Mouse (Mus musculus) spleen, postnatal 10 days (tissue): ENCODE measurements at regions not wholly inside any gene's neighbourhood (a gene's known extent, or its start where the extent isn't known, plus 50 kb on each side); places are given as distances from the start of the nearest gene placed in this dataset.

ENCODE experiments used
- DNase-seq, 2 experiments: peaks; one replicate each; pipeline ENCODE4 v3.0.0; 2021 to 2022; ENCODE audit warnings: low spot score in 2 of 2

DNA sequence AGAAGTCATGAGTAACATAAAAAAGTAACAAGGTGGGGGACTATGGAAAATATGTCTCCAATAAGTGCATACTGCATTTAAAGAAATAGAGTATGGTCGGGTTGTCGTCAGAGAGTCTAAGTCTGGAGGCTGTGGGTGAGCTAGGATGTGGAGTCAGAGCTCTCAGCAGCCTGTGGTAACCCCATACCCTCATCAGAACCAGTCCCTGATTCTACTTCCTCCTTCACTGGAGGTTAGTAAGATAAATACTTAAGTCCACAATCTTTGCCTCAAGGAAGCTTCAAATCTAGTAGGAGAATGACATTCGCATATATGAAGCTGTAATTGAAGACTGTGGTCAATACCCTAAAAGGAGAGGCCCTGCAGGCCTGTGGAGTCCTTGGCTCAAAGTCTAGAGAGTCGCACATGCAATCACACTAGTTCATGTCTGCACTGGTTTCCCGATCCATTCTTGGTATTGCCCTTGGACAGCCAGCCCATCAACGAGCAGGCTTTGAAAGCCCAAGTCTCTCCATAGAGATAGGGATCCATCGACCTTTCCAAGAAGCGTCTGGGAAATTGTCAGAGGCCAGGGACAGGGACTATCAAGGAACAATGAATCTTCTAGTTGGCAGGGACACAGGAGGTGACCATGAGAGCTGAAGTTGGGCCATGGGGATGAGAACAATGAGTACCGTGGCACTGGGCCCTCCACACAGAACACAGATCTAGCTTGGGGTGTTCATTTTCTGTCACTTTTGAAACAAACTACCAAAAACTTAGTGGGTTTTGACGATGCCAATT lies 200.3 kb downstream of the Zfp36l1 start:
- no peak for DNase-seq

DNA sequence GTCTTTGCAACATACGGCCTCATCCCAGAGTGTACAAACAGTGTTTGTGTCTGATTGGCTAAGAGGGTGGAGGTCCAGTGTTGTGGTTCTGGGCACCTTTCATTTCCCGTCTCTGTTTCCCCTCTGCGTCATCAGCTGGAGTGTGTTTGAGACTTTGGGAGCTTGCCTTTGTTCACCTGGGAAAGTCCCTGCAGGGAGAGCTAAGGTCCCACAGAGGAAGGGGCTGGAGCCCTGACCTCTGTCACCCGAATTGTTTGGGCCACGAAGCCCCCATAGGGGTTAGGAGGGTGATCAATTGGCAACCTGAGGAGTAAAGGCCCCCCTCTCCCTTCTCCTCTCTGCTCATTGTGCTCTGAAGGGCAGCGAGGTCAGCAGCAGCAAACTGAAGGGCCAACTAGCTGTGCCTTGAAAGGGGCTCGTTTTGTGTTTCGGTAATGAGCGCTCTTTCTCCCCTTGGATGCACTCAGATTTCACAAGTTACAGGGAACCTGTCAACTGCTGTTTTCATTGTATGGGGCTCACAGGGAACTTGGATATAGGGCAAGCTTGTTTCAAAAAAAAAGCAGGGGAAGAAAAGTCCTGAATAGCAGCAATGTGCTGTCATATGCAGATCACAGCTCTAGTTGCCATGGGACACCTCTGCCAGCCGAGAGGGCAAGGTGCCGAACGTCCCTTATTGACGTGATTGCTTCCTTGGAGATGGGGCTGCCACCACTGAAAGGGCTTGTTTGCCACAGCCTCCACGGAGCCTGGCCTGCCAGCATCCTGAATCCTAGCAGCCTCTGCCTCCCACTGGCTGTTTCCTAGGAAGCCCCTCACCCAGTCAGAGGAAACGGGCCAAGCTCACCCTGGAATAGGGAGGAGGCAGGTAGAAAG lies 201.7 kb downstream of the Zfp36l1 start:
- no peak for DNase-seq

DNA sequence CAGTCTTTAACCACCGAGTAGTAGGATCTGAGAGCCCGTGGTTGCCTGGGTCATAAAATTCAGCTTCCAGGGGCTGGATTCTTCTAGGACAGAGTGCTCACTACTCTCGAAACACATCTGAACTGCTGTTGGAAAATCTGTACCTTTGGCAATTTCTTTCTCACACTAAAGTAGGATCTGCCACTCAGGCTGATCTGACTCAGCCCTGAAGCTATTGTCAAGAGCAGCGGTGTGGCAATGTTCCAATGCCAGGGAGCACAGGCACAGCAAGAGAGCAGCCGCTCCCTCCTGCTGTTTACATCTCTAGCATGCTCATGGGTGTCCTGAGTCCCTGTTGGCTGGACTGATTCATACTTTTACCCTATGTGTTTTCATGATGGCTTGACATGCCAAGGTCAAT lies 205.2 kb downstream of the Zfp36l1 start:
- no peak for DNase-seq

DNA sequence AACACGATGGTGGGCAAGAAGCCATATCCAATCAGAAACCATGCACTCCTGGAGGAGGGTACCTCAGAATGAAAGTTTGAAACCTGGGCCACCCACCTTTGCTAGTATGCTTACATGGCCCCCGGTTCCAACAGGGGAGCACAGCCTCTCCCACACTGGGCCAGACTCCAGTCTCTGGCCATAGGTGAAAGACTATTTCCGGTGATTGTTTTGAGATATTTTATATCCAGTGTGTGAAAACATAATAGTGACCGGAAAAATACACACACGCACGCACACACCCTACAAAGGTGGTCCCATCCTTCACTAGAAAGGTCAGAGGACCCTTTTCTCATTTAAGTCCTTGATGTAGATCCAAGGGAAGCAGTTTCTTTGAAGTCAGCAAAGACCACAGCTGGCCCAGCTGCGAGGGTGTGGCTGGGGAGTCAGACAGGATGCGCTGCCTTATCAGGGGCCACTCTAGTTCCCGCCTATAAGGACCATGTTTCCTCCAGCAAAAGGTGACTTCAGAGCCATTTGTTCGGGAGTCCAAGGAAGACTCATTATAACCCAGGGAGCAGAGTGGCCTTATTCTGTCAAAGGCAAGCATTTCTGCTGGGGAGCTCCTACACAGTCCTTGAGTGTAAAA lies 206.0 kb downstream of the Zfp36l1 start:
- peak in 1 of 2 experiments; percentile 45 for DNase-seq

DNA sequence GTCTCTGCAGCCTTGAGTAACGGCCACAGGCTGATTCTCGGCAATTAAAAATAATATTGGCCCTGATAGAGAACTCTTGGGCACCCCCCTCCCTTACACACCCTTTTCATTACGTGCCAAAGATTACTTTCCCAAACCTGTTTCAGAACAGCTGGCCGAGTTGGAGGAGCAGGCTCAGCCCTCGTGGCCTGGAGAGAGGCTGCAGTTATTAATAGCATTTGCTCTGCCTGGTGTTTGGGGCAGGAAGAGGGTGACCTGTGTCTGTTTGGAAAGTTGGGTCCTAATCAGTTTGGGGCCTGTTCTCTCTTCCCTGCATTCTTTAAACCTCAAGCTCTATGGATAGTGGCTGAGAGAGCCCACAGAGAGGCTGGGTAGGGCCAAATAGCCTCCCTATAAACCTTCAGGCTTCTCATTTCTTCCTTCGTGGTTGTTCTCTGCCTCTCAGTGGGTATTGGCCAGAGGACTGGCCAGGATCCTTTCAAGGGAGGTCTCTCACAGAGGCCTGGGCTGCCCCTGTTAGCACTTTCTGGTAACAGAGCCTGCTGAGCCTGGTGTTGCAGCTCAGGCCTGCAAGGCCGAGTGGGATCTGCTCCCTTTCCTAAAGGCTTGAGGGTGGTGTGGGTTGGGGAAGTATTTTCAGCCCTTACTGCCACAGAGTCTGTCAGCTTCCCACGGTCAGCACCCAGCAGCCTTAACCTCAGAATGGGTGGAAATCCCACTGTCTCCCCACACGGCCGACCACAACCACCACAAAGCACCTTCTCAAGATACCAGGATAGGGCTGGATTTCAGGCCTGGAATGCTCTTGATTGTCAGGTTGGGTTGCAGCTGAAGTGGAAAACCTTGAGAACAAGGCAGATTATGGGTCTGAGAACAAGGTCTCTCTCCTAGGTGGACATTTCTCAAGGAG lies 206.7 kb downstream of the Zfp36l1 start:
- DNase-seq, result no peak

DNA sequence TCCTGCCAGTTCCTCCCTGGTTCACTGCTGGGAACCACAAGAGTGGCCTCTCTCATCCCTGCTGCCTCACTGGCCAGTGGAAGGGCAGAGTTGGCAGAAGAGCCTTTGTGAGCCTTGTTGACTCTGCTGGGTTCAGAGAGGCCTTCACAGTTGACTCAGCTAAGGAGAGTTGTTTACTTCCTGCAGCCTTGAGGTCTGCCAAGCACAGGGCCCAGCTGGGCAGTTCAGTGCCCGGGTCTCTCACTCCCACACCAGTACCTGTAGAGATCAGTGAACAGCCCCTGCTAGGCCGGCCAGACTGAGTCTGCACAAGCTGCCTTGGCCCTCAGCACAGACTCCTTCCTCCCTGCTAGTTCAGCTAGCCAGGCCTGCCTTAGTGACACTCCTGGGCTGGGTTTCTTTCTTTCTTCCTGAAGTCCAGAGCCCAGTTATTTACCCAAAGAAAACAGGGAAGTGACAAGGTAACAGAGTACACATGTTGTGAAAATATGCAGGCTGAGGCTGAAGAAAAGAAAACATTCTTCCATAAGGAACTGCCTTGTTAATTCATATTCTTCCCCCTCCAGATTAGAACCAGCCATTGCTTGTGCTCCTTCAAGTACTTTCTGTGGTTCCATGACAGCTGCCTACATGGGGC lies 207.8 kb downstream of the Zfp36l1 start:
- peak in 1 of 2 experiments; percentile 25 for DNase-seq

DNA sequence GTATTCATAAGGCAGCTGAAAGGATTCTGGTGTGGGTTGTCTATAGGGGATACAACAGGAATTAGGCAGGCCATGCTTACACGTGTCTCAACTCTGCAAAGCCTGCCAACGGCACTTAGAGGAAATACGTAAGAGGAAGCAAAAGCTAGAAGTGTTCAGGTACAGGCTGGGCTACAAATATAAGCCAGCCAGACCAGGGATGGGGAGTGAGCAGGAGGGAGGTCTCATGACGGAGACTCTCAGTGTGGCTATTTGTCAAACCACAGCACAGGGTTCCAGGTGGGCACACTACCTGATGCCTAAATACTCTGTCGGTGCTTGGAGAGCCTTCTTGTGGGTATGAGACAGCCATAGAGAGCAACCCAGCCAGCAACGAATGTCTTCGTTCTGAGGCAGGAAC lies 210.1 kb downstream of the Zfp36l1 start:
- DNase-seq, result no peak

DNA sequence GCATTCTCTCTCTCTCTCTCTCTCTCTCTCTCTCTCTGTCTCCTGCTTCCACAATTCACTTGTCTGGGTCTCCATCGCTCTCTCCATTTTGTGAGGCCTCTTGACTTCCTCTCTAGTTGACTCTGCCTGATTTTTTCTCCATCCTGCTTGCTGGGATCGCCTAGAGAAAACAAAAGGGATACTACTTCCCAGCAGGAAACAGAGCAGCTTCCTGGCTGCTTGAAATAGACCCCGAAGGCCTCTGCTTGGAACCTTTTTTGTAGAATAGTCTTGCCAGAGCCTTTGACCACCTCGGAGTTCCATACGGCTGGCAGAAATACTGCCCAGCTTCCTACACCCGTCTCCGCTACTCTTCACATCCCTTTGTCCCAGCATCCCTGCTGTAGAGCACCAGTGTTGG lies 210.7 kb downstream of the Zfp36l1 start:
- DNase-seq, result no peak

DNA sequence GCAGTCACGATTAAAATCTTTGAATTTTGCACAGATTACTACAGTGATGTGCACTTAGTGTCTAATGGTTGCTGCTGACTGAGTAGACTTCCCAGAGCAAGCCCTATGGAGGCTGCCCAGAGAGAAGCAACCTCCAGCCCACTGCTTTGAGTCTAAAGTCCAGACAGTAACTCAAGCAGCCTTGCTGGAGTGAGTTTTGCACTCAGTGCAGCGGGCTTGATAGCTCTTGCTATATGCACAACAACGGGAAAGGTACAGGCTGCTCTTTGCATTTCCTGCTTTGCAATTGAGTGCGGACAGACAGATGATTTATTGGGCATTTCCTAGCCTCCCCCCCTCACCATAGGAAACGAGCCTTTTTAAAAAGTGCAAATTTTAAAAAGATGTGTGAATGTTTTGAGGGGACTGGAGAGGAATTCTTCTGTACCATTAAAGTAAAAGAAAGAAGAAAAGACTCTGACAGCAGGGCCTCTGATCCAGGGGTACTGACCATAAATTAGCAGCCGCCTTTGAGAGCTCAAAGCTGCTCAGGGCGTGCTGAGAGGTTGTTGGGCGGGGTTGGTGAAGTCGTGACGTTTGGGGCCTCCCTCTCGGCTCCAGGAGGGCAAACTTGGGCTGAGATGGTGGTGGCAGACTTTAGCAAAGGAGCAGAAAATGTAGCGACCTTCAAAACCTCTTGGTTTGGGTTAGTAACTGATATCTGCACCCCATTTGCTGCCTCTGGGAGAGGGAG lies 214.4 kb downstream of the Zfp36l1 start:
- peak in 1 of 2 experiments; percentile 41 for DNase-seq

DNA sequence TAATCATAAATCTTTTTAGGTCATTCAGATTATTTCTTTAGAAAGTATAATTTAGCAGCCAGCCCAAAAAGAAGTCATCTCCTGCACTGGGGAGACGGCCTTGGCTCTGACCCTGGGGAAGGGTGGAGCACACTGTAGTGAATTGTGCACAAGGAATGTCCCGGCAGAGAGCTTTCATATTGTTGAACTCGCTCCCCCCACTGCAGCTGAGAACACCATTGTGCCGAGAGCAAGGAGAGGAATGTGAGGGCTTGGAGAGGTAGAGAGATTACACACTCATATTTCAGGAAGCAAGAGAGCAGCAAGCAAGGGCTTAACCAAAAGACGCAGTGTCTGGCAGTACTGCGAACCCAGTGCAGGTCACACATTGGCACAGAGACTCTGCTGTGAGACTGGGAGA lies 216.8 kb downstream of the Zfp36l1 start:
- DNase-seq, result no peak

DNA sequence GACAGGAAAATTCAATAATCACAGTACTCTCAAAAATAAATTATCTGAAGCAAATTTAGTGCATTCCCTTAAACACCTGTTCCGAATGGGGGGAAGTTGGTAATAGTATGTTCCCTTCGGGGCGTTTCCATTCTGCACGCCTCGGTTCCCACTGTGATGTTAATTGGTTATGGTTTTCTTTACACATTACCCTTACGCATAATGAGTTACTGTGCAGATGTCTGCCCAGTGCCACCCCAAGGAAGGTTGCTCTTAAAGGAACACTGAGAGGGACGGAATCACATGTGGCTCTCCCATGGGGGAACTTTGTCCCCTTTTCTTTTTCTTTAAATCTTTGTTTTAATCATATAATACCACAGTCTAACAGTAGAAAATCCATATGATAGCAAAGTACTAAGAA lies 217.5 kb downstream of the Zfp36l1 start:
- DNase-seq, result no peak

DNA sequence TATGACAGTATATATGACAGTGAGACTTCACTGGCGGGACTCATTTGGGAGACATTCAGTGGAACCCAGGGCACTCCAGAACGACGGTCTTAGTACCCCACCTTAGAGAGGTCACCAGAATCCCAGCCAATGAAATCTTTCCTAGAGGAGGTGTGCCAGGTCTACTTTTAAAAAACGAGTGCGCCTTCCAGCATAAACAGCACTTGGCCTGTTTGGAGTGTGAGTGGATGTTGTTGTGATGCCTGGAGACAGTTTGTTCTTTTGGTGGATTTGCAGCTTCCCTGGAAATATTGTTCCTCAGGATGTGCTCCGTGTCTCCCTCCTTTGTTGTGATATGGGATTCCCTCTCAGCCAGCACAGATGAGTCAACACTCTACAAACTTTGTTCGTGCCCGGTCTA lies 219.9 kb downstream of the Zfp36l1 start:
- no peak for DNase-seq

DNA sequence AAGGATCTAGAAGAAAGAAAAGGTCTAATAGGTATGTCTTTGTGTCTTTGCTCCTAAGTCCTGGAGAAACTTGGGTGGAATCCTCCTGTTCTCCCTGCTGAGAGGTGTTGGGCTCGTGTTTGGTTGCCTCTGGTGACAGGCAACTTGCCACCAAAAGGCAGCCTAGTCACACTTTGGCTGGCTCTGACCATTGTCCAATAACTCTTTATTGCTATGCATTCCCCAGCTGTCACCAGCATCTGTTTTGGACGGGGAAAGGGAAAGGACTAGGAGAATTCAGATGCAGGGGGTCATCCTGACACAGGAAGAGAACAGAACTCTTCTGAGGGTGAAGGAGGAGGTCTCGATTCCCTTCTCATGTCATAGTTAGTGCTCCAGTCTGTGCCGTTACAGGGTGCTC lies 220.9 kb downstream of the Zfp36l1 start:
- DNase-seq, result no peak

DNA sequence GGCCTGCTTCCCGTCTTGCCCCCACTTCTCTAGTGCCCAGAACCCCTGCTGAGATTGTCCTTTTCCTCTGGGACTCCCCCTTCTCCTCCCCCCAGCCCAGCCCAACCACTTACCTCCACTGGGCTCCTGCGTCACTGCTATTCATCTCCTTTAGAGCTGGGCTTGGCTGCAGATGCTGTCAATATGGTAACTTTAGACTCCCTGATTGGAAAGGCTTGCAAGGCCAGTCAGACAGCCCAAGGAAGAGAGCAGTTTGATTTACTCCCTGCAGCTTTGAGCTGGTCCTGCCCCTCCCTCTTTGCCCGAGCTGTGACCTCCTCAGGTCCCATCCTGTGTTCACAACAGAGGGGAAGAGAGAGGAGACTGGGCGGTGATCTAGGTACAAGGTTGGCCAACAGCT lies 221.9 kb downstream of the Zfp36l1 start:
- DNase-seq, result no peak

DNA sequence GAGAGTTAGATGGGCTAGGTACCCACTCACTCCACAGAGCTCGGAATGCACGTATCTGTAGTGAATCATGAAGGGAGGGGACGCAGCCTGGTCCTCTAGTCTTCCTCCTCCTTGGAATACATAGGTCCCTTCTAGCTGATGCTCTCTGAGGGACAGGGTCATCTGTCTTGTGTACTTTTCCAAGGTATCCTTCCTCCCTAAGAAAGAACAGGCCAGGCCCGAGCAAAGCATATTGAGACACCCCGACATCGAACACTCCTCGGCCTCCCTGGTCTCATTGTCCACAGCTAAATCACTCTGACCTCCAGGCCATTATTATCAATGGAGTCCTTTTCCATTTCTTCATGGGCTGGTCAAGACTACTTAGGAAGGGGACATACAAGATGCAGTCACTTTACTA lies 222.5 kb downstream of the Zfp36l1 start:
- DNase-seq, result no peak

DNA sequence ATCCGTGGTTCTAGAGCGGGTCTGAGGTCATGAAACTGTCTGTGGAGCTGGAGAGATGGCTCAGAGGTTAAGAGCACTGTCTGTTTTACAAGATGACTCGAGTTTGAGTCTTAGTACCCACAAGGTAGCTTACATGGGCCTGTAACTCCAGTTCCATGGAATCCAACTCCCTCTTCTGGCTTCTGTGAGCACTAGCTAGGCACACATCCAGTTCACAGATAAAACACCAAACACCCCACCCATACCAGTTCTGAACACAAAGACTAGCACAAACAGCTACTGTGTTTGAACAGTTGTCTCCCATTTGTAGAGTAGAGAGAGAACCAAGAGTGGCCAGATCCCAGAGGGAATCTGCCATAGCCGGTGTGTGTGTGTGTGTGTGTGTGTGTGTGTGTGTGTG lies 224.0 kb downstream of the Zfp36l1 start:
- DNase-seq, result no peak

DNA sequence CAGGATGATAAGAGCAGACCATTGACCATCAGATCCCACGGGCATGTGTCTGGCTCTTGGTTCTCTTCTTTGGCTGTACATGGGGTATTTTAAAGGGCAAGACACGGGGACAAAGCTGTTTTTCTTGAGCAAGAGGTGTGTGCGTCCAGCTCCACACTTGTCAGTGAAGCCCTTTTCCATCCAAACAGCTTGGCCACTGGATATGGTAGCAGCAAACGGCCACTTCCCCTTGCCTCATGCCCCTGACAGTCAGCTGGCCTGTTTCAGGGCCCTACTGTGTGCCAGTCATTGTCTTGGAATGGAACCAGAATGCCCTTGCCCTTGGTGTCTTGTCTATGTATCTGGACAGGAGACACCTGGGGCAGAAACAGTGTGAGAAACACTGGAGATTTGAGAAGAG lies 224.7 kb downstream of the Zfp36l1 start:
- no peak for DNase-seq

DNA sequence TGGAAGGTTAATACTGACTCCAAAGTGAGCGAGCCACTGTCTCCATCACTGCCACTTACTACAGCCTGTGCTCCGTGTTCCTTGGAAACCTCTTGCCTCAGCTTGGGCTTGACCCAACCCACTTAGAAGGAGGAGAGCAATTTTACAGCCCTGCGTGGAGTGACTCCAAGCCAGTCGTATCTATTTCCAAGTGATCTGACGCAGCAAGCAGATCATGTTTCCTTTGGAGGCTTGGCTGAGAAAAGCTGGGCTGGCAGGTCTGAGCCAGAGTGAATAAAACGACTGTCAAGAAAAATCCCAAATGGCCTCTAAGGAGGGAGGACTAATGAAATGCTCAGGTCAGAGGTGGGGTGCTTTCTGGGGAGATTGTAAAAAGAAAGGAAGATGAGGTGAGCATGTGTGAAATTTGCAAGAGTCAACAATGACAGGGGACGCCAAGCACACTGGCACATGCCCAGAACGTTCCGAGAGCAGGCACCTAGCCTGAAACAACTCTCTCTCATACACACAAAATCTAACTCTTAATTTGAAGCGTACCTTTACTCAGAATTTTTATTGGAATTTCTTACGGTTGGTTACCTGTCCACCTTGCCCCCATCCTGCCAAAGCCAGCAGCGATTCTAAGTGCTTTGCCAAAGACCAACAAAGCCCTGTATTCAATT lies 225.5 kb downstream of the Zfp36l1 start:
- no peak for DNase-seq

DNA sequence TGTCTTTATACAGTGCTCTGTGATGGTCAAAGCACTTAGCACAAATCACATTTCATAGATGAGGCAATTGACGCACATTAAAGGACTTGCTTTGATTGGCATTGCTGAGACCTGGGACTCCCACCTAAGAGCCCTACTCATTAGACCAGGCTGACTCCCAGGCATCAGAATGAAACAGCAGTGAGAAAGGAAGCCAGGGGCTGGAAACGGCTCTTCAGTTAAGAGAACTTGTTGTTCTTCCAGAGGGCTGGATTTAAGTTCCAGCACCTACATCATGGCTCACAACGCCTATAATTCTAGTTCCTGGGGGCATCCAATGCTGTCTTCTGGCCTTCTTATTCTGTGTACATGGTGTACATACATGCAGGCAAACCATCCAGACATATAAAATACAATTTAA lies 226.3 kb downstream of the Zfp36l1 start:
- DNase-seq, result no peak

DNA sequence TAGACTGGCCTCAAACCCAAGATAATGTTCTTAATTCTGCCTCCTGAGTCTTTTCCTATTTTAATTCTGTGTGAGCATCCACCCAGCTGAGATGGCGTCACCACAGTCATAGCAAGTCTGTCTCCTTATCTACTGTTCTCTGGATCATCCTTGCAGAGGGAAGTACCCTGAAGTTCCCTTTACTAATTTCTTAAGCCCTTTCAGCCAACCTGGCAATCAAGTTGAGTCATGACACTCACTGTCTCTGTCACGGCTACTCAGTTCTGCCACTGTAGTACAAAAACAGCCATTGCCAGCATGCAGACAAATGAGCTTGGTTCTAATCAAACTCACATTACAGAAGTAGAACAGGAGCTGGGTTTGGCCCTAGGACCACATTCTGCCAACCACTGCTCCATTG lies 227.5 kb downstream of the Zfp36l1 start:
- DNase-seq, result no peak
